Mouse (Mus musculus) left cerebral cortex, adult 2 months (tissue): Measurements from ENCODE around the gene Astn2. TPM values are rescaled to one million over a fixed set of nuclear protein-coding genes. Genes with fewer than 3 reads are reported as not detected.

ENCODE experiments used
- DNase-seq, 2 experiments: peaks; one replicate each; pipeline ENCODE4 v3.0.0; 2021 to 2022; ENCODE audit warnings: low spot score in 2 of 2, mixed read lengths in 1 of 2; ENCODE audit errors: extremely low spot score in 1 of 2
- H3K27ac ChIP-seq: fragments of 200-600 bp; 2 replicates; pipeline ENCODE4 v1.8.1; 2022
- H3K4me3 ChIP-seq: fragments of 200-600 bp; 2 replicates; pipeline ENCODE4 v1.8.1; 2022
- CTCF ChIP-seq: fragments of 200-600 bp; IDR thresholded peaks from 2 replicates; pipeline ENCODE4 v1.8.1; 2022; ENCODE audit warnings: antibody characterized with exemption, mild to moderate bottlenecking, moderate library complexity
- intact Hi-C: fragments of 180-260 bp; cut with DNase I; formaldehyde crosslinking; loops from one replicate; pipeline ENCODE4 v1.15.1; 2025
- total RNA-seq, 2 experiments: library from RNA; stranded (reverse); gene quantifications; 2 replicates each; pipeline ENCODE4 v1.2.3; 2021

Astn2 gene
- total RNA-seq, 2 experiments from 2014 or later = 38.3 to 40.3 TPM

GRCm38 (mm10) chr4:65605151-65605702 is 799.2 kb downstream of the Astn2 start:
- intact Hi-C loops = no loop called here
- peak overlapping the region; percentile 97 for H3K27ac ChIP-seq
- H3K4me3 ChIP-seq = peak overlapping the region; percentile 93
- no peak for DNase-seq
- TF ChIP-seq CTCF = no peak

- intact Hi-C loops = no loop called here
- TF ChIP-seq CTCF = no peak
- DNase-seq = peak; percentile 99 to 100
- peak within 1 kb of the TSS; percentile 93 for H3K4me3 ChIP-seq
- H3K27ac ChIP-seq = peak within 1 kb of the TSS; percentile 97
These were observed 799.8 kb downstream of the Astn2 start, which contains the start of gene Trim32 for GRCm38 (mm10) chr4:65604504-65605150. TSS of gene Trim32 (plus strand) at chr4:65604986.

DNA sequence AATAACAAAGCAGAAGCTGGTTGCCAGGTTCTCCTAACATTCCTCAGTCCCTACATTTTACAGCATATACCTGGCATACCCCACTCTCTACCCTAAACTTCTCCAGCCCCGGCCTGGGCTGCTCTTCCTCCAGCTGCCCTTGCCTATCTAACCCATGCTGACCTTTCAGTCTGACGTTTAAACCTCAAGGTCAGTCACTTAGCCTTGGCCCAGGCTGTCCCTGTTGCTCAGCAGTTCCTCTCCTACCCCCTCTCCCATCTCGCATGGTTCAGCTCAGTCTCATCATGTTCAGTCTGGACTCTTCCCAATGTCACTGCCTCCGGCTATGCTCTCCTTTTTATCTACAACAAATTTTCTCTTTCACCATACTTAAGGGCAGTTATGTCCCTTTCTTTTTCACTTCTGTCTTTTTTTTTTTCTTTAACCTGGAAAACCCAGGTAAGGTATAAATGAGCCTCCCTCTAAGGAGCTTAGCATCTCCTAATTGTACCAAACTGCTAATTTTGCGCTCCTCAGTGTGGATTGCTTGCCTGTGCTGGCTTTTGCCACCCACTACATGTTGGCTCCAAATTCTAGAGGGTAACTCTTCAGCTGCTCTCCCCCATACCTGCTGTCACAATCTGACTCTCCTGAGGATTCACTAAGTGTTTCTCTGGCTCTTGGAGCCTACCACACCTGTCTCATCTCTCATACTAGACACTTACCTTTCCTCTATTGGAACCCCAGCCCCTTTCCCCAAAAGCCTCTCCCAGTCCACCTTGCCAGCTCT is 809.6 kb downstream of the Astn2 start:
- no peak for TF ChIP-seq CTCF
- Histone ChIP-seq H3K4me3 (no peak overlapping the region), H3K27ac (no peak overlapping the region)
- no peak for DNase-seq
- intact Hi-C loops = no loop called here

DNA sequence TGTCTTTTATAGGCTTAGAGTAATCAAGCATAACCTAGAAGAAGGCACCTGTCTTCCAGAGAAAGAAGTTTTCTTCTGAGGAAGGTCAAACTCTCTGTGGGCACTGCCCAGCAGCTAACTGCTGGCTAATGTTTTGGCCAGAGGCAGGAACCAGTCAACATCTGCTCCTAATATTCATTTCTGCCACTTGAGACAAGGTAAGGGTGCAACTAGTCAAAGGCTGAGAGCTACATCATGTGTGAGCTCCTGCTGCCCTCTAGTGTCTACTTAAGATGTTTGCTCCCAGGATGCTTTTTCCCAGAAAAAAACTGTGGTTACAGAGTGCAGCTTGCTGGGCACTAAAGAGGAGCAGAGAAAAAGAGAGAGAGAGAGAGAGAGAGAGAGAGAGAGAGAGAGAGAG is 814.6 kb downstream of the Astn2 start:
- Histone ChIP-seq H3K4me3 (no peak overlapping the region), H3K27ac (no peak overlapping the region)
- TF ChIP-seq CTCF = peak; percentile 73
- intact Hi-C loops = loop anchor here (1.0 to 5.0 kb wide), 3 partner anchors 467 to 1059 kb away; partner anchors contain the start of gene Pappa
- peak in 1 of 2 experiments; percentile 22 for DNase-seq

DNA sequence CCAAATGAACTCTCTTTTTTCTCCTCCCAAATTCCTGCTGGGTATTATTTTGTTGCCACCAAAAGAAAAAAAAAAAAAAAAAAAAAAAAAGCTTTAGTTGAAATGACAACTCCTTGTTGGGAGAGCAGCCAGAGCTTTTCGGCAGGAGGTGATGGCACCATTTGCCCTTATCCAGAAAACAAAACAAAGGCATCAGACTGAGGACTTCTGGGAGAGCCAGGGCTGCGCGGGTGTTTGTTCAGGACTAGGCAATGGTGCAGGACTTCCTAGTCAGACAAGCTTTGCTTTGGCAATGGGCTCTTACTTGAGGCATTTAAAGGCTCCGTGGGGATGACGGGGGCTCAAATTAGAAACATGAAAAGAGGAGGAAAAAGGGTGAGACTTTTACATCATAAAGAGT is 817.5 kb downstream of the Astn2 start:
- no peak for TF ChIP-seq CTCF
- intact Hi-C loops = loop anchor here (5.0 kb wide), 1 partner anchor 465 kb away; the partner anchor contains the start of gene Pappa
- no peak overlapping the region for H3K27ac ChIP-seq
- H3K4me3 ChIP-seq = no peak overlapping the region
- DNase-seq = no peak

- H3K27ac ChIP-seq = no peak overlapping the region
- no peak for DNase-seq
- intact Hi-C loops = no loop called here
- no peak overlapping the region for H3K4me3 ChIP-seq
- TF ChIP-seq CTCF = peak; percentile 49
These were observed 824.2 kb downstream of the Astn2 start for GRCm38 (mm10) chr4:65580254-65580653.

GRCm38 (mm10) chr4:65565493-65565892 is 838.9 kb downstream of the Astn2 start:
- no peak for DNase-seq
- H3K4me3 ChIP-seq = no peak overlapping the region
- H3K27ac ChIP-seq = no peak overlapping the region
- TF ChIP-seq CTCF = no peak
- intact Hi-C loops = no loop called here

DNA sequence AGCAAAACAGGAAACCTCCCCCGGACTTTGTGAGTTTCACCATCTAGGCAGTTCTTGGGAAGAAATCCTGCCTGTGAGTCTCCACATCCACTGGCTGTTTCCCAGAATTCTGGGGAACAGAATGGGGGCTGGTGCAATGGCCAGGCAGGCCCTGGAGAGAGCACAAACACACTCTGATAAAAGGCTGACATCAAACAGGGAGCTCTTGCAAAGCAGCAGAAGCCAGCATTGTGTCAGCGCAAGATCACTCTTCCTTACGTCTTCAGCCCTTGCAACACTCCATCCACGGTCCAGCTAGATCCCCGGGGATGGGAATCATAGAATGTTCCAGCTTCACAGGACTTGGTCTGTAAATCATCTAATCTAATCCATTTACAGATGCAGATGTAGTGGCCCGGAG is 855.9 kb downstream of the Astn2 start:
- no peak for TF ChIP-seq CTCF
- Histone ChIP-seq H3K4me3 (no peak overlapping the region), H3K27ac (no peak overlapping the region)
- intact Hi-C loops = no loop called here
- DNase-seq = no peak

- Histone ChIP-seq H3K4me3 (no peak overlapping the region), H3K27ac (no peak overlapping the region)
- intact Hi-C loops = no loop called here
- no peak for DNase-seq
- TF ChIP-seq CTCF = no peak
These were observed 858.8 kb downstream of the Astn2 start for GRCm38 (mm10) chr4:65545582-65545981.

DNA sequence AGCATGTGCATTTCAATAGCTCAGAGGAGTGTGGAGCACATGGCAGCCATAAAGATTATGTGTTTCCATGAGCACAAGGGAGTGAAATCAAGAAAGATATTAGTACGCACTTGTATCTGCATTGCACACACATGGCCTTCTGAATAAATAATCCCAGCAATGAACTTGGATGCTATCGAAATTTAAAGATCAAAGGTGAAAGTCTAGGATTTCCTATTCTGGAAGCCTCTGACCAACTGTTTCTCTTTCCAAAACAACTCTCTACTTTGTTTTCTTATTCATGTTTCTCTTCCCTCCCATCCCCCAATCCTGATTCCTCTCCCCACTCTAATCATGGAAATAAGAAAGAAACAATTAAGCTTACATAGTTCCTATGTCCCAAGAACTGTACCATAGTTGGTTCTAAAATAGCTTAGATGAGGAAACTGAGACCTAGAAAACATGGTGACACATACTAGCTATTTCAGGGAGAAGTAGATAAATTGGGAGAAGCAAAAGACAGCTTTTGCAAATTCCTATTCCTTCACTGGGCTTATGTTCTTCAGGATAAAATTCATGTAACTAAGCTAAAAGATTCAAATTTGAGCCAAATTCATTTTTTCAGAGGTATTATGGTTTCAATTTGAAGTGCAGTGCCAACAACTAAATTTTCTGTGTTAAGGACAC is 872.2 kb downstream of the Astn2 start:
- no peak for TF ChIP-seq CTCF
- Histone ChIP-seq H3K27ac (peak overlapping the region; percentile 13; the same call in 1 of the 2 replicates), H3K4me3 (no peak overlapping the region)
- intact Hi-C loops = no loop called here
- DNase-seq = no peak

GRCm38 (mm10) chr4:65531621-65532020 is 872.8 kb downstream of the Astn2 start:
- no peak for TF ChIP-seq CTCF
- DNase-seq = no peak
- Histone ChIP-seq H3K27ac (no peak overlapping the region), H3K4me3 (no peak overlapping the region)
- intact Hi-C loops = no loop called here

- H3K4me3 ChIP-seq = no peak overlapping the region
- no peak overlapping the region for H3K27ac ChIP-seq
- intact Hi-C loops = no loop called here
- no peak for DNase-seq
- no peak for TF ChIP-seq CTCF
These were observed 873.5 kb downstream of the Astn2 start for GRCm38 (mm10) chr4:65530901-65531300.
